Mouse (Mus musculus) adipocyte (in vitro differentiated cells): ENCODE measurements around the gene Jhy.

Experiments
- DNase-seq: peaks from one replicate; pipeline ENCODE4 v3.0.0-alpha.2; 2016; ENCODE audit warnings: low spot score

Gene Jhy

GRCm38 (mm10) chr9:40851515-40851914 is 112.4 kb downstream of the Jhy start:
- no peak for DNase-seq
